Mouse (Mus musculus): ENCODE results near the gene Btn1a1.

DNA sequence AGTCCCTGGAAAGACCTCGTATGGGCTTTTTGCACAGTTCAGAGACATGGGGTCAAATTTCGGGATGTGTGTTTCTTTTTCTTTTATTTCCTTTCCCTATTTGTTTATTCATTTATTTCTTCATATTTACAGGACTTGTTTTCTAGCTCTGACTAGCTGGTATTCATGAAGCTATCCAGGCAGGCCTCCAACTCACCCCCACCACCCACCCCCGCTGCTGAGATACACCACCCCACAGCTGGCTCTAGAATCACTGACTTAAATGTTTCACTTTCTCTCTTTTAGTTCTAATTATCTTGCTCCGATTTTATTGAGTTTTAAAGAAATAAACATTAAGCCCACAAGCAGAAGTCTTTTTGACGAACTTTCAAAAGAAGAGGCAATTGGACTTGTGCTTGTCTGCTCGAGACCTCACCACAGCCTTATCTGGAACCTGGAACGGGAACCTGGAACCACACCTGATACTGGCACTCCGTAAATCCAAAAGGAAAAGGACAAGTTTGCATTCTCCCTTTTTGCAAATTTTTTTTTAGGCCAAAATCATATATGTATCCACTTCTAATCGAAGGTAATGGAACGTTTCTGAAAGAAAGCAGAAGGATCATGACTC is 35.8 kb downstream of the Btn1a1 start:
- TF ChIP-seq ZC3H11A (IDR thresholded peaks at IDR 0.05; ENCODE audit: borderline replicate concordance, low read depth, low read length) (no peak), MAFK (IDR thresholded peaks at IDR 0.05; ENCODE audit: insufficient read depth, low read depth, low read length) (no peak), CHD2 (IDR thresholded peaks at IDR 0.05; ENCODE audit: low read depth, low read length) (no peak)
